Mouse (Mus musculus): ENCODE data around the gene Dynlt1a. TPM values are rescaled to one million over a fixed set of nuclear protein-coding genes. Genes with fewer than 3 reads are reported as not detected.
"Not testable (repeated sequence)": the region's sequence is repeated elsewhere in the genome, so short reads cannot be mapped to it uniquely, and the experiment has no call there.

The Dynlt1a gene
- 1 to 10 TPM; 3.1 to 6.3 TPM for total RNA-seq (2021)
- long read RNA-seq, experiment 1, transcript Dynlt1a-201 (5 exons, 3,321 nt): major isoform, 7 of 16 reads
- long read RNA-seq, experiment 1, partial matches to known transcripts: 4 of 16 reads
- long read RNA-seq, experiment 1, other reads (novel, unspliced or antisense): 5 of 16 reads
- long read RNA-seq, experiment 2, partial matches to known transcripts: 3 of 7 reads
- long read RNA-seq, experiment 2, other reads (novel, unspliced or antisense): 2 of 7 reads

DNA sequence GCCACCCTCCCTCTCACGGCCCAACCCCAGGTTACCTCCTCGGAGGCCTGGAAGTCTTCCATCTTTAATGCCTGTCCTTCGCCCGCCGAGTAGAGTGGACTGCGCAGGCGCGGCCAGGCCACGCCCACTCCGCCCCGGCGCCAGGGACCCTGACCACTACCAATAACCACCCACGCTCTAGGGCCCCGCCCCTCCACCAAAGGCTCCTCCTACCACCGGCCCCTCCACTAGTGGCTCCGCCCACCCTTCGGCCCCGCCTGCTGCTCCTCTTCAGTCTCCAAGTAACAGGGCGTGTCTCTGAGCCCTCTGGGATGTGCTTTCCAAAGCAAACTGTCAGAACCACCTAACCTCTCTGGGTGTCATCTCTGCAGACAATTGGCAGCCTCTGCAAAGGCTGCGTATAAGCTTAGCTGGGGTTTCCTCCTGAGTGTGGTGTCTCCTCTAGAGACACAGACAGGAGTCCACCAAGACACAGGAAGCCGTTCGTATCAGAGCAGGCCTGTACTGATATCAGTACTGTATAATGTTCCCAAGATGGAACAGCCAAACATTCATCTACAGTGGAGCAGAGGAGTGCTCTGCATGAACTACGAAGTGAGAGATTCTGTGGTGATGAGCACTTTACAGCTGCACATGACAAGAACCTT lies at the start of gene Dynlt1a:
Gene Dynlt1a, minus strand, starts transcription at position 162 of the 647 bp plus-strand sequence.
- peak; percentile 100 for DNase-seq

GRCm38 (mm10) chr17:6355256-6355655 lies 38.0 kb upstream of the Dynlt1a start:
- DNase-seq: peak; percentile 2

DNA sequence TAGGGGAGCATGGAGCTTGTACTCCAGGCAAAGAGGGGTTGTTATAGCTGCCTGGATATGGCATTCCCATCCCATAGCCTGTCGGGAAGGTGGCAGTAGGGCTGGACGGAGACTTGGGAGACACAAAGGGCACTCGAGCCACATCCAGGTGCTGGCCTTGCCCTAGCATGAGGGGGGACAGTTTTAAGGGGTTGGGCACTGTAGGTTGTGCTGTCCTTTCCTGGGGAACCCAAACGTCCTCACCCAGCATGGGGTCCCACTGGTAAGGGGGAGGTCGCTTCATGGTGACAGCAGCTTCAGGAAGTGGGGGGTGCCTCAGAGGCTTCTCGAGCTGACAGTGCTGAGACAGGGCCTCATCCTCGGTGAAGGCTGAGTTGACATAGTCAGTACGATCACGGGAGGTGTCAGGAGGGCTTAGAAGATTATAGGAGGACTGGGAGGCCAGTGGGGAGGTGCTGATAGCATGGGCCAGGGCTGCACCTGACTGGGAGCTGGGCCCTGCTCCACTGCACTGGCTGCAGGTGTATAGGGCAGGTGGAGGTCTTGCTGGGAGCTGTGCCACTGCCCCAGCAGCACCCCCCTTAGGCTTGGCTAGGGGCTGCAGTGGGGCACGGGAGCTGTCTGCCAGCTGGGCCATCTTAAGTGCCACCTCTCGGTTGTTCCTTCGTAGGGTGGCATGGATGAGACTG lies 25.4 kb upstream of the Dynlt1a start:
- not testable (repeated sequence) for DNase-seq

DNA sequence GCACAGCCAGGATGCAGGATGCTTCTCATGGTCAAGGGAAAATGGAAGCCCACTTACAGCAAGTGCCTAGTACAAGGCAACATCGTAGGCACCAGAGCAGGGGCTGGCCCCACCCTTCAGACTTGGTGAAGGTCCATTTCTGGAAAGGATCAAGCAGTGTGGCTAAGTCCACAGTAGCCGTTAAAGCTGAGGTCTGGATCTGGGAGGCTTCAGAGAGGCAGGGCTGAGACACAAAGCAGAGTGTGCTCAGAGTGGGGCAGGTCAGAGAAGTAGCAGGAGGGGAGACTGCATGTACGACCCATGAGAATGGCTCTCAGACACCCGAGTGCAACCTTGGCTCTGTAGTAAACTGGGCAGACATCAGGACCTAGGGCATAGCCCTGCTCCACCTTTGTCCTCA lies 11.7 kb upstream of the Dynlt1a start:
- not testable (repeated sequence) for DNase-seq

DNA sequence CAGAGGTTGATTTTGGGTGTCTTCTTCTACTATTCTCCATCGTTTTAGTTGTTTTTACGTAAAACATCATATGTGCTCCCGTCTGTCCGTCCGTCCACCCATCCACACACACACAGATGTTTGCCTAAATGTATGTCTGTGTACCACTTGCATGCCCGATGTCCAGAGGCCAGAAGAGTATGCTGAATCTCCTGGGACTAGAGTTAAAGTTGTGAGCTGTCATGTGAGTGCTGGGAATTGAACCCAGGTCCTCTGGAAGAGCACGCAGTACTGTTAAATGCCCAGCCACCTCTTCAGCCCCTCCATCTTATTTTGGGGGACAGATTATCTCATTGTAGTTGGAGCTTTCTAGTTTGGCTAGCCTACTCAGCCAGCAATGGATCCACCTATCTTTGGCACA lies 10.3 kb upstream of the Dynlt1a start:
- not testable (repeated sequence) for DNase-seq

DNA sequence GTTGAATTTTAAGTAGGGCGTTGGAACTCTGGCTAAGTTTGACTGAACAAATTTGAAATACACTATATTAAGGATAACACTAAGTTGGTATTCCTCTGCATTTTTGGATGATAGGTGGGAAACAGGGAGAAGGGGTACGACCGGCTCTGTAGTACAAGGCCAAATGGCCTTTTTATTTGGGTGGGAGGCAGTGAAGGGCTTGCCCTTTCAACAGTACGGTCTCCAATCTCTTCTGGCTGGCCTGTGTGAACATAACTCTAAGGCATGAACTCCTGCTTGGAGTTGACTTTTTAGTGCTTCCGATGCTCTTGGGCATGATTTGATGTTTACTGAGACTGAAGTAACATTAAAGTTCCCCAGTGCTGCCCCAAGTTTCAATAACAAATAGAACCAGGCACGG lies 8.2 kb upstream of the Dynlt1a start:
- not testable (repeated sequence) for DNase-seq

DNA sequence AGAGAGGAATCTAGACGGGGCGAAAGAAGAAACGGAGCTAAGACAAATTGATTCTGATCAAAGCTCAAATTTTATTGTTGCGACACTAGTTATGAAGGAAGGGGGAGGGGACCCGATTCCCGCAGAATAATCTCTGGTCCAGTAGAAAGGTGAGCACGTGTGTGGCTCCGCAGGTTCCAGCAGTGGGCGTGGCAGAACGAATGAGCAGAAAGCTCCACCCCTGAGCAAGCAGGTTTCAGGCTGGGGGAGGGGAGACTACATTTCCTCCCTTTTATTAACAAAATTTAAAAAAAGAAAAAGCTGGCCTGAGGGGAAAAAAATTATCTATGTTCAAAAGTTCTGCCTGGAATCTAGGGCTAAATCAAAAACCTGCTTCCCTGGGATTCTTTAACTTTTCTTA lies 7.7 kb upstream of the Dynlt1a start:
- not testable (repeated sequence) for DNase-seq

GRCm38 (mm10) chr17:6321778-6322101 lies 4.4 kb upstream of the Dynlt1a start:
- DNase-seq: not testable (repeated sequence)

- not testable (repeated sequence) for DNase-seq
Observed at GRCm38 (mm10) chr17:6321081-6321777, 3.9 kb upstream of the Dynlt1a start.

DNA sequence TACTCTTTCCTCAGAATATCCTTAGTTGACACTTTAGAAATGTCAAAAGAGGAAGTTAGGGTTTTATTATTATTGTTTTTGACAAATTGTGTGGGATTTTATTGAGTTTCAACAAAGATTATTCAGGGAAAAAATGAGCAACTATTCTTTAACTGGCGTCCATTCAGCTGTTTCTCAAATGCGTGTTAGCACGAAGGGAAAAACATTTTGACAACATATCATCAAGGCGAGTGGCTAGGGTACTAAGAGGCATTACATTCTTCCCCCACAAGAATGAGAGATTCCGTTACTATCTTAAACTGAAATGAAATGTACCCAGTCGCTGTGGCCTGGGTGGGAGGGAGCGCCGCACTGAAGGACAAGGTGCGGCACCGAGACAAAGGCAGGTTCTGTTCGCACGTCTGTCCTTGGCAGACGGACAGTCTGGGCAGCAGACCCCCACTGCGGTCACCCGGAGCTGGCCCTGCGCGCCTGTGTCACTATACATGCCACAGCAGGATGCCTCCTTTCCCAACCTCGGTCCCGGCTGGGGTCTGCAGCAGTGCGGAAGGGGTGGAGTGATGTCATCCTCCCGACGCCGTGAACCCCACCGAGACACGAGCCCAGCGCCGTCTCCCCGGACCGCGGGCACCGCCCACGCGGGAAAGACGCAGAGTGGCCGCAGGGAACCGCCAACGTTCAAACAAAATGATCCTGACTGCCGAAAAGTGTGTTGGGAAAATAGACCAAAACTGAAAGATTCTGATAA lies 747 bp downstream of the Dynlt1a start:
- DNase-seq: peak; percentile 75

DNA sequence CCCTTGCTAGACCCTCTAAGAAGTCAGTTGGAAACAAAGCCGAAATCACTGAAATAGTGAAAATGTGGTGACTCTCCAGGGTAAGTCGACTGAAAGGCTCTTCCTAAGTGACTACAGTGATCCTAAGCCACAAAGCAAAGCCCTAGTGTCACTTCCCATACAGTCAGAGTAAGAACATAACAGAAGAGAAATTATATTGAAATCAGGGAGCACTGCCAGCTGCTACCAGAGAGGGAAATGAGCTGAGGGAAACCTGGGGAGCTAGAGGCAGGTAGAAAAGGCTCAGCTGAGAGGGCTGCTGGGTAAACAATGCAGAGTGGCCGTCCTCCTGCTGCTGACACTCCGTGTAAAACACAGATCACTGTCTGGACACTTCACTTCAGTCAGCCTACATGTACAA lies 1.6 kb downstream of the Dynlt1a start:
- not testable (repeated sequence) for DNase-seq

DNA sequence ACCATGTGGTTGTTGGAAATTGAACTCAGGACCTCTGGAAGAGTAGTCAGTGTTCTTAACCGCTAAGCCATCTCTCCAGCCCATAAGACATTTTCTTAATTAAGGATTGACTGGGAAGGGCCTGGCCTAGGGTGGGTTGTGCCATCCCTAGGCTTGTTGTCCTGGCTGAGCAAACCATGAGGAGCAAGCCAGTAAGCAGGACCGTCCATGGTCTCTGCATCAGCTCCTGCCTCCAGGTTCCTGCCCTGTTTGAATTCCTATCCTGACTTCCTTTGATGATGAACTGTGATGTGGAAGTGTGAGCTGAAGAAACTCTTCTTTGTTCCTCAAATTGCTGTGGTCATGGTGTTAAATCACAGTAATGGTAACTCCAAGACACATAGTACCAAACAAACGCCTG lies 2.8 kb downstream of the Dynlt1a start:
- DNase-seq: not testable (repeated sequence)

DNA sequence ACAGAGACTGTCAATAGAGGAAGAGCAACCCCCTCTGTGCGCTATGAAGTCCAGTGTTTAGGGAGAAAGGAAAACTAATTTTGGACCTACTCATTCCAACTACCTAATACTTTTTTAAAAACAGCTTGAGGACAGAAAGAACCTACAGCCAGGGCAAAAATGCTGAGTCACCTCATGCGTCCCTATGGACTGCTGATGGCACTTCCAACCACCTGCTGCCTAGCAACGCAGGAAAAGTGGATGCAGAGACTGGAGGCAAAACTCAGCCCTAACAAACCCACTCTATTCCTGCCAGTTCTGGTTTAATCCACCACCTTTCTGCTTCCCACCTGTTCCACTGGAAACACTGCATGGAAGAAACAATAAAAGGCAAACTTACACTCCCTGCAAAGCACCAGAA lies 4.5 kb downstream of the Dynlt1a start:
- DNase-seq: not testable (repeated sequence)

- not testable (repeated sequence) for DNase-seq
Observed at GRCm38 (mm10) chr17:6311716-6312115, 5.6 kb downstream of the Dynlt1a start.

- not testable (repeated sequence) for DNase-seq
Observed at GRCm38 (mm10) chr17:6306503-6306902, 10.8 kb downstream of the Dynlt1a start.

DNA sequence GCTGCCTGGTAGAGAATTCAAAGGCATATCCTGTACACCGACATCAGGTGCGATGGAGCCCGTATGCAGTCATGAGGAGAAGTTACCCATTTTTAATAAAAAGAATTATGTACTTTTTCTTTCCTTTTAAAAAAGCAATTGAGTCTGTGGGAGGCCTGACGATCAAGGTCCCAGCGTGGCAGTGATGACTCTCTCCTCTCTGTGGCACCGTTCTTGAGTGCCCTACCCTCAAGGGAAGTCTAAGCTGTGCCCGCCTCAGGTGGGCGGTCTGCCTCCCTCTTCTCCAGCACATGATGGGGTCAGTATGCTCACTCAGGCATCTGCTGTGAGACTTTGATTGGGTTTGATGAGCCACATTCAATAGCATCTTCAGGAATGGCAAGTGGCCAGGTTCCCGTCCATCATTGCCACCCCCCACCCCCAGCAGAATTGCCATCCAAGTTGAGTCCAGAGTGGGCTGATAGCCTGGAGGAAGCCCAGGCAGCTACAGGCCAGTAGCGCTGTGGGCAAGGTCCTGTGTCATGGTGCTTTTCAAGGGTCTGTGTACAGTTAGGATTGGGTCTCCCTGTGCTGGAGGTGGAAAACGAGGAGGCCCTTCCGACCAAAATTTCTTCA lies 11.5 kb downstream of the Dynlt1a start:
- DNase-seq: not testable (repeated sequence)

GRCm38 (mm10) chr17:6304891-6305290 lies 12.4 kb downstream of the Dynlt1a start:
- DNase-seq: not testable (repeated sequence)

- not testable (repeated sequence) for DNase-seq
Observed at GRCm38 (mm10) chr17:6300190-6300863, 17.0 kb downstream of the Dynlt1a start.

- not testable (repeated sequence) for DNase-seq
Observed at GRCm38 (mm10) chr17:6297060-6297795, 20.1 kb downstream of the Dynlt1a start.

- not testable (repeated sequence) for DNase-seq
Observed at GRCm38 (mm10) chr17:6293882-6294281, 23.4 kb downstream of the Dynlt1a start.

All from adrenal gland, postnatal 10 days (tissue).